Mouse (Mus musculus) lung, postnatal 0 days (tissue): ENCODE measurements at regions not wholly inside any gene's neighbourhood (a gene's known extent, or its start where the extent isn't known, plus 50 kb on each side); places are given as distances from the start of the nearest gene placed in this dataset.

Experiments
- CTCF ChIP-seq: IDR thresholded peaks from 2 replicates; pipeline ENCODE4 v1.5.1; 2016; ENCODE audit warnings: antibody characterized with exemption, mild to moderate bottlenecking
- EP300 ChIP-seq: IDR thresholded peaks from 2 replicates; pipeline ENCODE4 v1.6.1; 2016; ENCODE audit warnings: antibody characterized with exemption, mild to moderate bottlenecking, control low read depth

GRCm38 (mm10) chr12:15644074-15644672, 172.5 kb downstream of the Trib2 start:
- TF ChIP-seq CTCF (no peak), EP300 (no peak)
